Mouse (Mus musculus) hindbrain, embryonic 12.5 days (tissue): ENCODE data around the gene Sf3b1. TPM values are rescaled to one million over a fixed set of nuclear protein-coding genes. Genes with fewer than 3 reads are reported as not detected.
"Not testable (repeated sequence)": the region's sequence is repeated elsewhere in the genome, so short reads cannot be mapped to it uniquely, and the experiment has no call there.

Experiments used
- ATAC-seq: fragments of 200-750 bp; cut with Nextera tagmentation; 2 replicates; pipeline ENCODE4 v1.8.0; 2017; ENCODE audit warnings: moderate TSS enrichment; ENCODE audit not compliant: low FRiP score
- H3K27ac ChIP-seq: fragments of 300-500 bp; sonication (generic); 2 replicates; pipeline ENCODE4 v1.5.1; 2016; ENCODE audit warnings: mild to moderate bottlenecking
- H3K27me3 ChIP-seq: fragments of 300-500 bp; sonication (generic); 2 replicates; pipeline ENCODE4 v1.6.1; 2016; ENCODE audit warnings: mild to moderate bottlenecking
- H3K36me3 ChIP-seq: fragments of 300-500 bp; sonication (generic); 2 replicates; pipeline ENCODE4 v1.6.1; 2016; ENCODE audit warnings: mild to moderate bottlenecking
- H3K4me1 ChIP-seq: fragments of 300-500 bp; sonication (generic); 2 replicates; pipeline ENCODE4 v1.6.1; 2016
- H3K4me2 ChIP-seq: fragments of 300-500 bp; sonication (generic); replicated peaks from 2 replicates; pipeline ENCODE4 v1.6.1; 2016; ENCODE audit warnings: mild to moderate bottlenecking
- H3K4me3 ChIP-seq: fragments of 300-500 bp; sonication (generic); 2 replicates; pipeline ENCODE4 v1.5.1; 2016; ENCODE audit warnings: mild to moderate bottlenecking
- H3K9ac ChIP-seq: fragments of 300-500 bp; sonication (generic); 2 replicates; pipeline ENCODE4 v1.6.1; 2016; ENCODE audit warnings: mild to moderate bottlenecking, moderate library complexity
- H3K9me3 ChIP-seq: fragments of 300-500 bp; sonication (generic); replicated peaks from 2 replicates; pipeline ENCODE4 v1.6.1; 2016; ENCODE audit warnings: mild to moderate bottlenecking
- WGBS: fragments of 180-500 bp; shearing (Covaris S2); methylation state at CpG from one replicate; pipeline ENCODE4 v1.1.7; 2016; 5-methylcytosine and 5-hydroxymethylcytosine counted together
- polyA plus RNA-seq: library from polyadenylated mRNA; unstranded; fragments of >200 nt; fragmentation: Nextera tagmentation; extraction: Ambion mirVana; gene quantifications from 2 replicates; pipeline ENCODE4 v1.2.1, GENCODE M21; 2016

Gene Sf3b1
- polyA plus RNA-seq, 1 experiment from 2014 or later = 347 TPM

- WGBS = 20% methylated on average over 10 of the region's 10 CpGs
Observed at GRCm38 (mm10) chr1:55025656-55026430, 1.4 kb downstream of the Sf3b1 start.

GRCm38 (mm10) chr1:55021907-55022306 is 5.4 kb downstream of the Sf3b1 start:
- Histone ChIP-seq H3K27ac (no peak overlapping the region), H3K27me3 (no peaks in the 10 kb centered on the region), H3K4me1 (peaks cover 7% of the 10 kb centered on the region), H3K4me3 (no peak overlapping the region), H3K36me3 (peaks cover 16% of the 10 kb centered on the region), H3K4me2 (no peak overlapping the region), H3K9me3 (no peaks in the 10 kb centered on the region), H3K9ac (no peak overlapping the region)
- ATAC-seq = no peak

More at GRCm38 (mm10) chr1:55025656-55026430, 1.4 kb downstream of the Sf3b1 start:
- no peaks in the 10 kb centered on the region for H3K9me3 ChIP-seq
- 0 out of 2 replicates have a peak overlapping the region, but pooled peaks have one; percentile 93 for H3K27ac ChIP-seq
- H3K4me2 ChIP-seq = peak overlapping the region; percentile 78
- peaks cover 7% of the 10 kb centered on the region for H3K4me1 ChIP-seq
- peak overlapping the region; percentile 99 for H3K4me3 ChIP-seq
- H3K36me3 ChIP-seq = no peaks in the 10 kb centered on the region
- H3K9ac ChIP-seq = peak overlapping the region; percentile 98
- ATAC-seq = no peak
- no peaks in the 10 kb centered on the region for H3K27me3 ChIP-seq

GRCm38 (mm10) chr1:55012513-55012912 is 14.8 kb downstream of the Sf3b1 start:
- Histone ChIP-seq H3K36me3 (peaks cover 68% of the 10 kb centered on the region), H3K4me3 (no peak overlapping the region), H3K27ac (no peak overlapping the region), H3K27me3 (no peaks in the 10 kb centered on the region), H3K4me2 (no peak overlapping the region), H3K9ac (no peak overlapping the region), H3K4me1 (no peaks in the 10 kb centered on the region), H3K9me3 (no peaks in the 10 kb centered on the region)
- 63% methylated on average over 3 of the region's 3 CpGs for WGBS
- no peak for ATAC-seq

DNA sequence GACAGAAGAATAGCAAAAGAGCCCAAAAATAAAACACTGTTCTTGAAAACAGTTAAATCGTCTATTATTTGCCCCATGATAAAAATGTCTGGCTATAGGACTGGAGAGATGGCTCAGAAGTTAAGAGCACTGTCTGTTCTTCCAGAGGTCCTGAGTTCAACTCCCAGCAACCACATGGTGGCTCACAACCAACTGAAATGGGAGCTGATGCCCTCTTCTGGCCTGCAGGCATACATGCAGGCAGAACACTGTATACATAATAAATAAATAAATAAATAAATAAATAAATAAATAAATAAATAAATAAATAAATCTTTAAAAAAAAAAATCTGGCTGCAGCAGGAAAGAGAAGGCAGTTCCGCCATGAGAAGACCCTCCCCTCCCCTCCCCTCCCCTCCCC is 19.0 kb downstream of the Sf3b1 start:
- not testable (repeated sequence) for H3K27me3 ChIP-seq, H3K9me3 ChIP-seq, H3K27ac ChIP-seq, H3K4me1 ChIP-seq, H3K4me3 ChIP-seq, H3K4me2 ChIP-seq, H3K9ac ChIP-seq, ATAC-seq
- H3K36me3 ChIP-seq = peaks cover 71% of the 10 kb centered on the region
- WGBS = 95% methylated on average over 2 of the region's 2 CpGs

GRCm38 (mm10) chr1:54993581-54993980 is 33.7 kb downstream of the Sf3b1 start:
- Histone ChIP-seq H3K9ac (no peak overlapping the region), H3K27ac (no peak overlapping the region), H3K4me1 (no peaks in the 10 kb centered on the region), H3K9me3 (no peaks in the 10 kb centered on the region), H3K4me3 (no peak overlapping the region), H3K36me3 (peaks cover 75% of the 10 kb centered on the region), H3K4me2 (no peak overlapping the region), H3K27me3 (no peaks in the 10 kb centered on the region)
- WGBS = 94% methylated on average over 5 of the region's 5 CpGs
- ATAC-seq = no peak

GRCm38 (mm10) chr1:54986248-54986647 is 41.0 kb downstream of the Sf3b1 start:
- Histone ChIP-seq H3K9me3 (no peaks in the 10 kb centered on the region), H3K4me2 (no peak overlapping the region), H3K27me3 (no peaks in the 10 kb centered on the region), H3K4me1 (no peaks in the 10 kb centered on the region), H3K9ac (no peak overlapping the region), H3K4me3 (no peak overlapping the region), H3K36me3 (peaks cover 48% of the 10 kb centered on the region), H3K27ac (no peak overlapping the region)
- no peak for ATAC-seq
- 95% methylated on average over 5 of the region's 5 CpGs for WGBS

DNA sequence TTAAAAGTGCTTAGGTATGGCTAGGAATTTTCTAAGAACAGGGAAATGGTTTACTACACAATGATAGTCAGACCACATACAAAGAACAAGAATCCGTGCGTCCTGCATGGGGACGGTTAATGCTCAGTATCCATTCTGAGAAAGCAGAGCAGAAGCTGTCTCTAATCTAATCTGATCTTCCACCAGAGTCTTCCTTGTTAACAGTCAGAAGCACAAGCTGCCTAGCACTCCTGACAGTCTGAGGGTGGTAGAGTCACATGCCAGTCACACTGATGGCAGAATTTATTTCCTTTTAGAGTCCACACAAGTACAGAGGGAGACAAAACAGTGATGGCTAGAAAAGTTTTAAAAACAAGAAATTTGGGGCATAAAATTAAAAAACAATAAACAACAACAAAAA is 41.5 kb downstream of the Sf3b1 start:
- ATAC-seq = no peak

GRCm38 (mm10) chr1:54984154-54984553 is 43.1 kb downstream of the Sf3b1 start:
- no peak overlapping the region for H3K27ac ChIP-seq
- no peaks in the 10 kb centered on the region for H3K27me3 ChIP-seq
- no peaks in the 10 kb centered on the region for H3K4me1 ChIP-seq
- WGBS = 90% methylated on average over 7 of the region's 7 CpGs
- no peak overlapping the region for H3K4me3 ChIP-seq
- no peak for ATAC-seq
- no peak overlapping the region for H3K4me2 ChIP-seq
- H3K9me3 ChIP-seq = no peaks in the 10 kb centered on the region
- peaks cover 32% of the 10 kb centered on the region for H3K36me3 ChIP-seq
- no peak overlapping the region for H3K9ac ChIP-seq

More for the DNA sequence above, 41.5 kb downstream of the Sf3b1 start:
- WGBS = 94% methylated on average over 3 of the region's 3 CpGs
- Histone ChIP-seq H3K27me3 (no peaks in the 10 kb centered on the region), H3K27ac (no peak overlapping the region), H3K4me3 (no peak overlapping the region), H3K4me1 (no peaks in the 10 kb centered on the region), H3K4me2 (no peak overlapping the region), H3K9ac (no peak overlapping the region), H3K36me3 (peaks cover 46% of the 10 kb centered on the region), H3K9me3 (no peaks in the 10 kb centered on the region)

- ATAC-seq = no peak
- 68% methylated on average over 3 of the region's 3 CpGs for WGBS
Observed at GRCm38 (mm10) chr1:54983339-54983738, 43.9 kb downstream of the Sf3b1 start.

DNA sequence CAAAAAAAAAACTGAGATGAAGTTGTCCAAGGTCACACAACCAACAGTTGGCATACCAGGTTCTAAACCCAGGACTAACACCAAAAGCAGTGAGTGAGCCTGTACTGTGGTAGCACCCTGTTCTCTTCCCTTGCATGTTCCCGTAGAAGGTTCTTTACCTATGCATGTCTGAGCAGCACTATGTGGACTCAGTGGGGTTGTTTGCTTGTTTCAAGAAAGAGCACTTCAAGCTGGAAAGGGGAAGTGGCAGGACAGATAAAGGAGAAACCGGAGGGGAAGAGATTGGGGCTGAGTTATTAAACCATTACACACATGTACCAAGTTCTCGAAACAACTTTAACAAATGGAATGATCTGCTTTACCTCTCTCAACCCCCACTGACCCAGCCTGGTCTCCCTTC is 44.6 kb downstream of the Sf3b1 start:
- Histone ChIP-seq H3K27ac (no peak overlapping the region), H3K4me3 (no peak overlapping the region), H3K4me1 (no peaks in the 10 kb centered on the region), H3K27me3 (no peaks in the 10 kb centered on the region), H3K4me2 (no peak overlapping the region), H3K9ac (no peak overlapping the region), H3K36me3 (peaks cover 26% of the 10 kb centered on the region), H3K9me3 (no peaks in the 10 kb centered on the region)
- WGBS = 87% methylated on average over 3 of the region's 3 CpGs
- no peak for ATAC-seq

More at GRCm38 (mm10) chr1:54983339-54983738, 43.9 kb downstream of the Sf3b1 start:
- Histone ChIP-seq H3K9me3 (no peaks in the 10 kb centered on the region), H3K4me1 (no peaks in the 10 kb centered on the region), H3K36me3 (peaks cover 30% of the 10 kb centered on the region), H3K4me3 (no peak overlapping the region), H3K9ac (no peak overlapping the region), H3K27me3 (no peaks in the 10 kb centered on the region), H3K27ac (no peak overlapping the region), H3K4me2 (no peak overlapping the region)

- ATAC-seq = peak; percentile 54
Observed at GRCm38 (mm10) chr1:54979226-54979984, 47.9 kb downstream of the Sf3b1 start.

DNA sequence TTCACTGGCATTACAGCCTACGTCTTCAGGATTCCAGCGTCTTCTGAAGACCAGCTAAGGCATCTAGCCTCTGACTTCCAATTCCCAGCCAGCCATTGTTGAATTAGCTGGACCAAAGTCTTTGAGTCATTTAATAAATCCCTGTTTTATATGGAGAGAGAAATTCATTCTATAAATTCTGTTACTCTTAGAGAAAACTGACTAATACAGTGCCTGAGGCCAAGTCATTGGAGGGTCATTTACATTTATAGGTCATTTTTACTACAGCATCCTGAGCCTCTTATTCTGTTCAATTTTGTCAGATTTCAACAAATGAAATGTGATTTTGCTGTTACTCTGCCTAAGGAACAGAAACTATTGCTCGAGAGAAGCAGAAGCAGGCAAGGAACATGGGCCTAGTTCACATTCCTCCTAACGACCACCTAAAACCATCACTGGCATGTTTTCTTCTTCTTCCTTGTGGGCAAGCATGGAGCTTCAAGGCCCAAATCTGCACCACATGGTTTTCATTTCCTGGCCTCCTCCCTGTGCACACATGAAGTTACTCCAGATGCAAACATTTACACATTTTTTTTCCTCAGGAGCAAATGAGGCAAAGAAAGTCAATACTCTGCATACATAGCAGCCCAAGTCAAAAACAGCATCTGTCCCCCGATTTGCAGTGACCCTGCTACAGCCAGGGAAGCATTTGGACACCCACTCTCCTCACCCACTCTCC is 55.4 kb downstream of the Sf3b1 start:
- no peaks in the 10 kb centered on the region for H3K36me3 ChIP-seq
- H3K9me3 ChIP-seq = no peaks in the 10 kb centered on the region
- ATAC-seq = no peak
- H3K27ac ChIP-seq = no peak overlapping the region
- no peak overlapping the region for H3K9ac ChIP-seq
- H3K27me3 ChIP-seq = no peaks in the 10 kb centered on the region
- H3K4me3 ChIP-seq = no peak overlapping the region
- no peak overlapping the region for H3K4me2 ChIP-seq
- WGBS = 75% methylated on average over 5 of the region's 5 CpGs
- no peaks in the 10 kb centered on the region for H3K4me1 ChIP-seq

More at GRCm38 (mm10) chr1:54979226-54979984, 47.9 kb downstream of the Sf3b1 start:
- 62% methylated on average over 1 of the region's 1 CpGs for WGBS
- Histone ChIP-seq H3K27me3 (no peaks in the 10 kb centered on the region), H3K36me3 (0 out of 2 replicates have a peak, but pooled peaks cover 4% of the 10 kb centered on the region), H3K4me2 (no peak overlapping the region), H3K27ac (no peak overlapping the region), H3K4me1 (no peaks in the 10 kb centered on the region), H3K9ac (no peak overlapping the region), H3K9me3 (no peaks in the 10 kb centered on the region), H3K4me3 (no peak overlapping the region)
